Mouse (Mus musculus) liver, embryonic 13.5 days (tissue): Measurements from ENCODE around the gene Ccdc61. TPM values are rescaled to one million over a fixed set of nuclear protein-coding genes. Genes with fewer than 3 reads are reported as not detected.

Experiments
- ATAC-seq: fragments of 200-750 bp; cut with Nextera tagmentation; 2 replicates; pipeline ENCODE4 v1.8.0; 2017; ENCODE audit warnings: low read depth, mild to moderate bottlenecking, moderate number of reproducible peaks, moderate library complexity
- DNase-seq: peaks from one replicate; pipeline ENCODE4 v3.0.0; 2022
- H3K27ac ChIP-seq: fragments of 300-500 bp; sonication (generic); 2 replicates; pipeline ENCODE4 v1.5.1; 2015; ENCODE audit warnings: moderate library complexity, mild to moderate bottlenecking, inconsistent platforms
- H3K27me3 ChIP-seq: fragments of 300-500 bp; sonication (generic); 2 replicates; pipeline ENCODE4 v1.6.1; 2015; ENCODE audit warnings: mild to moderate bottlenecking, inconsistent platforms
- H3K36me3 ChIP-seq: fragments of 300-500 bp; sonication (generic); 2 replicates; pipeline ENCODE4 v1.6.1; 2015; ENCODE audit warnings: mild to moderate bottlenecking, inconsistent platforms
- H3K4me1 ChIP-seq: fragments of 300-500 bp; sonication (generic); replicated peaks from 2 replicates; pipeline ENCODE4 v1.6.1; 2015; ENCODE audit warnings: inconsistent platforms
- H3K4me2 ChIP-seq: fragments of 300-500 bp; sonication (generic); 2 replicates; pipeline ENCODE4 v1.6.1; 2015; ENCODE audit warnings: inconsistent platforms, mild to moderate bottlenecking, moderate library complexity
- H3K4me3 ChIP-seq: fragments of 300-500 bp; sonication (generic); replicated peaks from 2 replicates; pipeline ENCODE4 v1.5.1; 2015; ENCODE audit warnings: mild to moderate bottlenecking, inconsistent platforms
- H3K9ac ChIP-seq: fragments of 300-500 bp; sonication (generic); 2 replicates; pipeline ENCODE4 v1.6.1; 2015; ENCODE audit warnings: mild to moderate bottlenecking, inconsistent platforms
- H3K9me3 ChIP-seq: fragments of 300-500 bp; sonication (generic); replicated peaks from 2 replicates; pipeline ENCODE4 v1.6.1; 2016; ENCODE audit warnings: inconsistent platforms
- WGBS: fragments of 180-500 bp; shearing (Covaris S2); methylation state at CpG from one replicate; pipeline ENCODE4 v1.1.7; 2015; ENCODE audit not compliant: insufficient replicate concordance; 5-methylcytosine and 5-hydroxymethylcytosine counted together
- polyA plus RNA-seq: library from polyadenylated mRNA; unstranded; fragments of >200 nt; fragmentation: Nextera tagmentation; extraction: Ambion mirVana; gene quantifications from 2 replicates; pipeline ENCODE4 v1.2.1, GENCODE M21; 2015

Gene Ccdc61
- polyA plus RNA-seq, 1 experiment from 2014 or later = 10.7 TPM

DNA sequence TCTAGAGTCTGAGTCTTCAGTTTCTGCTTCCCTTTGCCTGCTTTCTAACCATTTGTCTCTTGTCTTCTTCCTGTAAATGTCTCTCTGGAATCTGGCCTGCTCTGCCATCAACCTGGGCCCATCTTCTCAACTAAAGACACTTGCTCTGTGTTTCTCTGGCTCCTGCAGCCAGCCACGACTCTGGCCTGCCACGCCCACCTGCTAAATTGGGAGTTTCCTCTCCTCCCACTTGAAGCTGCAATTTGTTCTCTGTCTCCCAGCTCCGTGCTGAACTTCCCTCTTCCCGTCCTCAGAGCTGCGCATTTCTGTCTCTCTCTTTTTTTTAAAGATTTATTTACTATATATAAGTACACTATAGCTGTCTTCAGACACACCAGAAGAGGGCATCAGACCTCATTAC, 65.4 kb downstream of the Ccdc61 start:
- DNase-seq = no peak
- Histone ChIP-seq H3K27me3 (no peaks in the 10 kb centered on the region), H3K9ac (no peak overlapping the region), H3K9me3 (no peaks in the 10 kb centered on the region), H3K36me3 (no peaks in the 10 kb centered on the region), H3K4me3 (no peak overlapping the region), H3K4me2 (no peak overlapping the region), H3K4me1 (peaks cover 14% of the 10 kb centered on the region; the same call in 1 of the 2 replicates), H3K27ac (no peak overlapping the region)
- 16% methylated on average over 5 of the region's 5 CpGs for WGBS
- ATAC-seq = no peak

DNA sequence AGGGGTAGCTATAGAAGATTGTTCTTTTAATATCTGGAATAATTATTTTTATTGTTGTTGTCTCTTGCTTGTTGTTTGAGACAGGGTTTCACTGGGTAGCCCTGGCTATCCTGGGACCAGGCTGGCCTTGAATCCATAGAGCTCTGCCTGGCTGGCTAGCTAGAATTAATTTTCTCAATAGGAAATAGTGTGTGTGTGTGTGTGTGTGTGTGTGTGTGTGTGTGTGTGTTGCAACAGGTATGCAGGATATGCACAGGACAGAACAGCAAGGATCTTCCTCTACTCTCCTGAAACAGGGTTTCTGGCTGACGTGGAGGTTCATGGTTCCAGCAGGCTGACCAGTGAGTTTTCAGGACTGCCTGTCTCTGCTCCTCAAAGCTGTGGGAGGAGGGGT, 69.0 kb downstream of the Ccdc61 start:
- no peak overlapping the region for H3K27ac ChIP-seq
- 35% methylated on average over 1 of the region's 1 CpGs for WGBS
- ATAC-seq = no peak

More for the DNA sequence above, 69.0 kb downstream of the Ccdc61 start:
- Histone ChIP-seq H3K27me3 (no peaks in the 10 kb centered on the region), H3K4me2 (peak overlapping the region; percentile 45), H3K4me3 (no peak overlapping the region), H3K4me1 (peaks cover 14% of the 10 kb centered on the region; the same call in 1 of the 2 replicates), H3K9me3 (no peaks in the 10 kb centered on the region), H3K9ac (no peak overlapping the region), H3K36me3 (no peaks in the 10 kb centered on the region)
- no peak for DNase-seq

Other genes starting within 250 kb of the Ccdc61 start
- not detected in 2 replicates for gene Psg20, start 224.2 kb downstream of the Ccdc61 start, polyA plus RNA-seq
- gene Psg22, start 192.3 kb downstream of the Ccdc61 start, polyA plus RNA-seq = 0.08 and 0.13 TPM in 2 replicates
- not detected in 2 replicates for gene Psg19, start 111.9 kb downstream of the Ccdc61 start, polyA plus RNA-seq
- not detected in 2 replicates for gene Psg17, start 88.8 kb downstream of the Ccdc61 start, polyA plus RNA-seq
- 0.08 and 0.20 TPM in 2 replicates for gene Mill2, start 70.4 kb downstream of the Ccdc61 start, polyA plus RNA-seq
- 10.8 and 13.3 TPM in 2 replicates for gene Pglyrp1, start 39.1 kb downstream of the Ccdc61 start, polyA plus RNA-seq
- gene Nova2, start 15.5 kb upstream of the Ccdc61 start, polyA plus RNA-seq = 0.08 TPM in 2 replicates
- gene Nanos2, start 77.0 kb upstream of the Ccdc61 start, polyA plus RNA-seq = not detected in 2 replicates
- 0.37 and 0.82 TPM in 2 replicates for gene Mypop, start 80.8 kb upstream of the Ccdc61 start, polyA plus RNA-seq
- gene Irf2bp1, start 93.6 kb upstream of the Ccdc61 start, polyA plus RNA-seq = 9.2 and 9.3 TPM in 2 replicates
- 25.6 and 29.4 TPM in 2 replicates for gene Foxa3, start 113.1 kb upstream of the Ccdc61 start, polyA plus RNA-seq
- gene Sympk, start 114.0 kb upstream of the Ccdc61 start, polyA plus RNA-seq = 15.0 and 17.4 TPM in 2 replicates
- gene Rsph6a, start 144.3 kb upstream of the Ccdc61 start, polyA plus RNA-seq = not detected in 2 replicates
- 3.2 and 4.2 TPM in 2 replicates for gene Dmwd, start 165.8 kb upstream of the Ccdc61 start, polyA plus RNA-seq
- 8.5 and 10.1 TPM in 2 replicates for gene Dmpk, start 173.4 kb upstream of the Ccdc61 start, polyA plus RNA-seq
- gene Six5, start 184.2 kb upstream of the Ccdc61 start, polyA plus RNA-seq = 0.67 and 0.82 TPM in 2 replicates
- gene Gm4969, start 208.0 kb upstream of the Ccdc61 start, polyA plus RNA-seq = 0.17 and 0.30 TPM in 2 replicates
- gene Fbxo46, start 209.4 kb upstream of the Ccdc61 start, polyA plus RNA-seq = 5.6 and 6.4 TPM in 2 replicates
- 4.0 and 4.3 TPM in 2 replicates for gene Qpctl, start 238.9 kb upstream of the Ccdc61 start, polyA plus RNA-seq
- gene Snrpd2, start 239.3 kb upstream of the Ccdc61 start, polyA plus RNA-seq = 85.9 and 89.4 TPM in 2 replicates